Mouse (Mus musculus): ENCODE results near the gene Krr1.
"Not testable (repeated sequence)": the region's sequence is repeated elsewhere in the genome, so short reads cannot be mapped to it uniquely, and the experiment has no call there.

Gene Krr1

DNA sequence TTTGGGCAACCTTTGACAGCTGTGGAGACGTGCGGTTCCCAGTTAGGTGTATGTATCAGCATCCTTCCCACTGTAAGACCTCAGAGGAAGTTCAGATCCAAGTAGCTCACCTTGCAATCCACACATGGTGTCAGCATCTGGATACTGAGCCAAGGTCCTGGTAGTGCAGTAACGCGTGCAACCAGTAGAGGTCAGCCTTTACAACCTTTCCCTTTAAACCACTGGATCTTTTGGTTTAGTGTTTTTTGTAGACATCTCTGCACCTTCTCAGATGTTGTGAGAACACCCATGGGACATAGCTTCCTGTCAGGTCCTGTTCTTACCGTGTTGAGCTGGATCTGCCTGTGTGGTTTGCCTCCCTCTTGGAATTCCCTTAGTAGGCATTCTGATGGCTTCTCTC is 5.1 kb downstream of the Krr1 start:
- peak; percentile 8 for DNase-seq (ENCODE audit: low spot score)

DNA sequence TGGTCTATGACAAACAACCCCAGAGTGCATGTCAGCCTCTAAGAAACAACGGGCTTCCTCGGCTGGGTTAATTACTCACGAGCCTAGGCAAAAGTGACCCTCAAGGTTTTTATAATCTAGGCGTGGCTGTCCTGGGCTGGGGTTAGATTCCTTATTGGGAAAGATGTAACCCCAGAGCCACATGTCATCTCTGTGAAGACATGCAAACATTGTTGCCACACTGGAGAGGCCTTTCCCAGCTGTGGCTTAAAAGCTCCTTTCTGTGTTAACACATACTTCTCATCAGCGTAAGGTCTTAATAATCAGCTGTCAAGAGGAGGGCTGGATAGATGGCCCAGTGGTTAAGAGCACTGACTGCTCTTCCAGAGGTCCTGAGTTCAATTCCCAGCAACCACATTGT is 10.6 kb downstream of the Krr1 start:
- no peak for DNase-seq (ENCODE audit: low spot score)

DNA sequence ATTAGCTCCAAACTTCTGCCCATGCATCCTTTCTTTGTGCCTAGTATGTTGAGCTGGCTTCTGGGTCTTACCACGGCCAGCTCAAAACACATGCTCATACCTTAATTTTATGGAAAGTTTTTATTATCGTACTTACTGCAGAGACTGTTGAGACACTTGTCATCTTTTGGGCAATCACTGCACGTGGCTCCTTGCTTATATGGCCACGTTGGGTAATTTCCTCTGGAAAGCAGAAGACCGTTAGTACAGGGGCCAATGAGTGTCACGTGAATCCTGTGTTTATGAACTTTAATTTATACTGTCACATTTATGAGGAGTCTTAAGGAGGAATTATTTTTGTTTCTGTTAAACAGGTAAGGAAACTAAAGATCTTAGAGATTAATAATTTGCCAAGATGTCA is 14.0 kb downstream of the Krr1 start:
- no peak for DNase-seq (ENCODE audit: low spot score)

DNA sequence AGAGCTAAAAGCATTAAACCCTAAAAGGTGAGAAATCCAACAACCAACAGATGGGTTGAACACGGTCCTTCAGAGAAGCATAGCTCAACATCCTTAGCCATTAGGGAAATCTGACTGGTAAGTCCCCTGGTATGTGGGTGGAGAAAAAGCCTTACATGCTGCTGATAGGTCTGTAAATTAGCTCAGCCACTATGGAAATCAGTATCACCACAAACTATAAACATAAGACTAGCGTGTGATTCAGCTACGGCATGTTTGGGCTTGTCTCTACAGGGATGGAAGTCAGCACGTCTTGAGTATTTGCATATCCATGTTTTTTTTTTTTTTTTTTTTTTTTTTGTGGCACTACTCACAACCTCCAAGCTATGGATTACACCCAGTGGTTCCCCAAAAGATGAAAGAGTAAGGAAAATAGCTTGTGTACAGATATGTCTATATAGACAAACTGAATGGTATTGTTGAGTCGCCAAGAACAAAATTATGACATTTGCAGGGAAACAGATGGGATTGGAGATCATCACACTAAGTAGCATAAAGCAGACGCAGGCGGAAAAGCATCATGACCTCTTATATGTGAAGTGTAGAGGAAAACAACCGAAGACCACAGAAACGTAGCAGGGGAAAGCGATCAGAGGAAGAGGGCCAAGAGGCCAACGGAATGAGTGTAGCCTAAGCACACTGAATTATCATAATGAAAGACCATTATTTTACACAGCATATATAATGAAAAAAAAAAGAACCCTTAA is 23.5 kb downstream of the Krr1 start:
- no peak for DNase-seq (ENCODE audit: low spot score)

DNA sequence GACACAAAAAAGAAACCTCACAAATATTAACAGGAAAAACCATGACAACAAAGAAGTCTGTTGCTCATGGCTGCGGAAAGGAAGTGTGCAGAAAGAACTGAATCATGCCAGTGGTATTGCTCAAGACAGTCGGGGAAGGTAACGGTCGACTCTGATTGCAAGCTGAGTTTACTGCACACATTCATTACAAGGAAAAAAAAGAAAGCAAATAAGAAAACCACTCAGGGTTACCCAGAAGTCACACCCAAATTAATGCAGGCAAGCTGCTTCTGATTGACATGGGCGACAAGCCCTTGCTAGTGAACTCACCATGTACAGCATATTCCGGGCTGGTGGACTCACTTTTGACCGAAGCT is 24.1 kb downstream of the Krr1 start:
- DNase-seq (ENCODE audit: low spot score), result no peak

DNA sequence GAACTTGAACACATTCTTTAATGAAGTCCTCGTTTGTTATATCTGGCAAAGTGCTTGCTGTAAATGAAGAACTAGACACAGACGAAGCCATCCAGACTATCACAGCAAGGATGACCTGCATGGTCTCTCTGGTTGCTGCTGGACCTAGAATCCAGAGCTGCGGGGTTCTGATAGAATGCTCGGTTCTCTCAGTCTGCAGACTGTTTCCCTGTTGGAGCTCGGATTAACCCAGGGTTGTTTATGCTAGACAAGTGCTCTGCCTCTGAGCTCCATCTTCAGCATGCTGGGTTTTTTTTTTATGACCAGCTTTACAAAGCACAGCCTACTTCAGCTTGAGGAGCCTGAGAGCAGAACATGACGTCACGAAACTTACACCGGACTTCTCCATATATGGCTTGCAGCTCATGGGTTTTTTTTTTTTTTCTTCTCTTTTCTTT is 24.5 kb downstream of the Krr1 start:
- no peak for DNase-seq (ENCODE audit: low spot score)

DNA sequence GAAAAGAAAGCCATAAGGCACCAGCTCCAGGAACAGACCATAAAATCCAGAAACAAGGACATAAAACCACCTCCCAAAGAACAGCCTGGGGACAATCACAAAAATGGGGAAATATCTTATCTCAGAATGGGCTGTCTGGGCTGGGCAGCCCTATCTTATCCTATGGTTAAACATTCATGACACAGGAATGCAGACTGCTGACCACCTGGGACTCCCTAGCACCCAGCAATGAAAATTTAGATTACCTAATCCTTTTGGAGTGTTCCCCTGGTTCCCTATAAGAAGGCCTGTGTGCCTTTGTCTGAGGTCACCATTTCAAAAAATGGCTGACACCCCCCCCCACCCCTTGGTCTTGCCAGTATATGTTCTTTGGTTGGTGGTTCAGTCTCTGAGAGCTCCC is 25.2 kb downstream of the Krr1 start:
- no peak for DNase-seq (ENCODE audit: low spot score)

DNA sequence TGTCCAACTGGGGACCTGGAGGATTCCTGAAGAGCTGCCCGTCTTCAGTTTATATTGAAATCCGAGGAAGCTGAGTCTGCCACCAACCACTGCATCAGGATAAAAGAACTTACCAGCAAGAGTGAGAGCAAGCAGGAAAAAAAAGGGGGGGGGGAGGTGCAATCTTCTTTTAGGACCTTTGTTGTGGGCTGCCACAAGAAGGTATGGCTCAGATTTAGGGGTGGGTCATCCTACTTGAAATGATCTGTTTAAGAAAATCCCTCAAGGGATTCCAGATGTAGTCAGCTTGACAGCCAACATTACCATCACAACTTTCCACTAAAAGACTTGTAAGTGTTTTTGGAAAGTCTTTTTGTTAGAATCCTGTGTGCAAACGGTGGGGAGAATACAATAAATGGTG is 27.3 kb downstream of the Krr1 start:
- DNase-seq (ENCODE audit: low spot score), result no peak

DNA sequence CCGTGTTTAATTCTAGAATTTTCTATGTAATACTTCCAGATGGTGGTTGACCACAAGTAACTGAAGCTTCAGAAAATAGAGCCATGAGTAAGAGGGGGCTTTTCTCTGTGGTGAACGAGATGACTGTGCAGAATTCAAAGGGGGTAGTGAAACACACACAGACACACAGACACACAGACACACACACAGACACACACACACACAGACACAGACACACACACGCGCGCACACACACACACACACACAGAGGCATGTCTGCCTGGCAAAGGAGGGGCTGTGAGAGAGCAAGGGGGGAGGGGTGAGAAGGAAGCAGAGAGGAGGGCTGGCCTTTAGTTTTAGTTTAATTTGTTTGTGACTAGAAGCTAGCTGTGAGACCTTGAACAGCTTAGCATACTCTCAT is 28.1 kb downstream of the Krr1 start:
- no peak for DNase-seq (ENCODE audit: low spot score)

DNA sequence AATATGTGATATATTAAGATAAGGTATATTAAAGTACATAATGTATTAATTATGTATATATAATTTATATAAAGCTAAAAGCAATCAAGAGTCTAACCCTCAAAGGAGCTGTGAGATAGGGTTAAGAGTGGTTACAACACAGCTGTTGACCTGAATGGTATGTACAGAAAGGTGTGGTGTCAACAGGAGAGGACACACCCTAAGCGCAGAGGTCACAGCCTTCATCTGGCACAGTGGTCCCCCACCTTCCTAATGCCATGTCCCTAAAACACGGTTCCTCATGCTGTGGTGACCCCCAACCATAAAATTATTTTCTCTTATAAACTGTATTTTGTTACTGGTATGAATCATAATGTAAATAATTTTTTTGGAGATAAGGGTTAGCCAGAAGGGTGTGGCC is 28.9 kb downstream of the Krr1 start:
- DNase-seq (ENCODE audit: low spot score), result no peak

DNA sequence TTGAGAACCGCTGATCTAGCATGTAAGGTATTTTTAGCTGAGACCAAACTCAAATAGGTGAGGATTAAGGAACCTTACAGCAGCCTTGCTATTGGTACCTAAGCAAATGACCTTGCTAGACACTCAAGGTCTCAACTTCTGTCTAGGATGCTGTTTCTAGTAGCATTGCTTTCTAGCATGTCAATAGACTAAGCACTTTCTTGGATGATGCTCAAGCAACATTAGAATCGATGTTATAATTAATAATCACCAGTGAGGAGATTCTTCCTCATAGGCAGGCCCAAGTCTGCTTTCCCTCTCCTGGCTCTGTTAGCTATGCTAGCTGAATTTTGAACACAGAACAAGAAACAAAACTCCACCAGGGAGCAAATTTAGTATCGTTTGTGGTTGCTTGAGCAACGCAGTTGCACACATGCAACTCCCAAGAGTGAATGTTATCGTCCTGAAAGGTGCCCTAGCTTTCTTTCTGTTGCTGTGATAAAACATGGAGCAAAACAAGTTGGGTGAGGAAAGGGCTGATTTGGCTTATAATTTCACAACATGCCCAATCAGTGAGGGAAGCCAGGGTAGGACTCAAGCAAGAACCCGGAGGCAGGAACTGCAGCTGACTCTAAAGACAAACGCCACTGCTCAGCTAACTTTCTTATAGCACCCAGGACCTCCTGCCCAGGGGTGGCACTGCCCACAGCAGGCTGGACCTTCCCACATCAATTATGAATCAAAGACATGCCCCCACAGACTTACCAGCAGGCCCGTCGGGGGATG is 29.5 kb downstream of the Krr1 start:
- no peak for DNase-seq (ENCODE audit: low spot score)

DNA sequence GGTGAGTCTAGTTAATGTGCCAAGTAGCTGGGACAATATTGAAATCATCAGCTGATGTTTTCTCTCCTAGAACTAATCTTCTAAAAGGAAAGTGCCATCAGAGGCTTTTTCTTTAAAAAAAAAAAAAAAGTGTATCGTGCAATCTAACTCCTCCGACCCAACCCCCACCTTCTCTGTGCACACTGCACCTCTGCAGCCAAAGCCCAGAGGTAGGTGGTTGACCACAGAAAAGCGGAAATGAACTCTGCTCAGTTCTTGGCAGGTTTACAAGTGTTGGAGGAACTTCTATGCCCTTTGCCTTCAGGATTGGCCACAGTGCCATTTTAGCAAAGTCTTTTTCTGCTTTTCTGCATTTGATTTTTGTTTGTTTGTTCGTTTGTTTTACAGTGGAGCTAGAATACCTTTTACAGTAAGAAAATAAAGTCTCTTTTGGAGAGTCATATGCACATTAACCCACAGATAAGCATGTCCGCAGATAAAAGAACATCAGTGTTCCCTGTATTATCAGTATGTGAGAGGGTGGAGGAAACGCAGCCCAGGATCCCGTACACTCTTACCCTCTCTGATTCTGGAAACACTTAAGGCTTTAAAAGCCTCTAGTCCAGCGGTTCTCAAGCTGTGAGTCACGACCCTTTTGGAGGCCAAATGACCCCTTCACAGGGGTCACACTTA is 30.2 kb downstream of the Krr1 start, which contains the start of gene Glipr1:
Glipr1 (minus strand) TSS at position 88 of the 672 bp plus-strand sequence.
- no peak for DNase-seq (ENCODE audit: low spot score)

DNA sequence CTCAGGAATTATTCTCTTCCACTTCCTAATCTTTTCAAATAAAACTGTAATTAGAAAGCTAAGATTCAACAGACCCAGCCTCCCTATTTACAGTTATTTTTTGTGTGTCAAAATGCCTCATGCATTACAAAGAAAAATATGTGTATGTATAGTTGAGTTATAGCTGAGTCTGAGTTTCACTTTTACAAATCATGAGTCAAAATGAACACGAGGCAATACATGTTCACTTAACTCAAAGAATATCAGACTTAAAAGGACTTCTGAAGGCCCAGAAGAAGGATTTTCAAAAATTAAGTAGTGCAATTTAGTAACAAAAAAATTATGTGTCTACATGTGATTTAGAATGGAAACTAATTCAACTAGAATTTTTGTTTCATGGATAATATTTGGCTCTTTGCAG is 37.0 kb downstream of the Krr1 start:
- not testable (repeated sequence) for DNase-seq (ENCODE audit: low spot score)

DNA sequence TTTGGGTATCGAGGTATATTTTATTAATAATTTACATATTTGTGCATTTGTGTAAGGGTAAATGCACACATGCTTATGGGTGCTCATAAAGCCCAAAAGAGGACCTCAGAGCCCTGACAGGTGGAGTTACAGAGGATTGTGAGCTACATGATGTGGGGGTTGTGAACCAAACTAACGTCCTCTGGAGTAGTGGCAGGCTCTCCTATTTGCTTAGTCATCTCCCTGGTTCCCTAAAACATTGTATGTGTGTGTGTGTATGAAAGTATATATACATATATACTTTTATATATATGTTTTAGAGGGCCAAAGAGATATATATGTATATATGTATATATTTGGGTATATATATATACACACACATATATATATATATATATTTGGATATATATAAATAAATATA is 51.1 kb downstream of the Krr1 start:
- no peak for DNase-seq (ENCODE audit: low spot score)

DNA sequence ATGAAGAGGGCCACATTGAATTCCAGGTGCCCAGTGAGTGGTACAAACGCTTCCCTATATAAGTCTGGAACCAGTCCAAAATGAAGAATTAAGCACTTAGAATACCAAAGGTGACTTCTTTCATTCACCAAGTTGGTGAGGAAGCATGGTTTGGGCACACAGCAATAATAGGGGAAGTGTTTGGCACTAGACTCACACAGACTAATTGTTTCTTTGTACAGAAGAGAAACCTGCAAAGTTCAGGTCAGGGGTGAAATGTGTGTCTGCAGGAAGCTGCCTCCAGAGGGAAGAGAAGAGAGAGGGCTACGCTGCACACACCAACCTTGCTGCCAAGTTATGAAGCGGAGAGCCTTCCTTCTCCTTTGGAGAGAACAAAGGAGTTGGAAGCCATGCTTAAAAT is 56.2 kb downstream of the Krr1 start:
- not testable (repeated sequence) for DNase-seq (ENCODE audit: low spot score)
